Mouse (Mus musculus) stomach, embryonic 14.5 days (tissue): ENCODE data around the gene Olfr433. TPM values are rescaled to one million over a fixed set of nuclear protein-coding genes. Genes with fewer than 3 reads are reported as not detected.

Source experiments
- ATAC-seq: fragments of 200-750 bp; cut with Nextera tagmentation; 2 replicates; pipeline ENCODE4 v1.8.0; 2017; ENCODE audit warnings: low read depth, moderate TSS enrichment; ENCODE audit not compliant: insufficient number of reproducible peaks, insufficient read depth, low FRiP score
- H3K27ac ChIP-seq: fragments of 300-500 bp; sonication (generic); 2 replicates; pipeline ENCODE4 v1.5.1; 2014; ENCODE audit warnings: mild to moderate bottlenecking, low read length, moderate library complexity, mixed read lengths
- H3K27me3 ChIP-seq: fragments of 300-500 bp; sonication (generic); 2 replicates; pipeline ENCODE4 v1.6.1; 2014; ENCODE audit warnings: low read length, control low read depth, mixed read lengths; ENCODE audit not compliant: control insufficient read depth, insufficient read depth
- H3K36me3 ChIP-seq: fragments of 300-500 bp; sonication (generic); 2 replicates; pipeline ENCODE4 v1.6.1; 2014; ENCODE audit warnings: mild to moderate bottlenecking, control low read depth, low read length, moderate library complexity, mixed read lengths; ENCODE audit not compliant: control insufficient read depth, insufficient read depth
- H3K4me1 ChIP-seq: fragments of 300-500 bp; sonication (generic); 2 replicates; pipeline ENCODE4 v1.6.1; 2014; ENCODE audit warnings: low read length, control low read depth, mixed read lengths; ENCODE audit not compliant: control insufficient read depth, insufficient read depth
- H3K4me2 ChIP-seq: fragments of 300-500 bp; sonication (generic); replicated peaks from 2 replicates; pipeline ENCODE4 v1.6.1; 2014; ENCODE audit warnings: low read depth, low read length, control low read depth
- H3K4me3 ChIP-seq: fragments of 300-500 bp; sonication (generic); 2 replicates; pipeline ENCODE4 v1.5.1; 2014; ENCODE audit warnings: low read depth, low read length, control low read depth
- H3K9ac ChIP-seq: fragments of 300-500 bp; sonication (generic); replicated peaks from 2 replicates; pipeline ENCODE4 v1.6.1; 2014; ENCODE audit warnings: low read depth, mild to moderate bottlenecking, control low read depth, low read length, moderate library complexity, mixed read lengths
- H3K9me3 ChIP-seq: fragments of 300-500 bp; sonication (generic); 2 replicates; pipeline ENCODE4 v1.6.1; 2016; ENCODE audit warnings: low read depth, low read length, control low read depth; ENCODE audit not compliant: control insufficient read depth
- WGBS: fragments of 180-500 bp; shearing (Covaris S2); extraction: QIAGEN DNeasy Blood & Tissue Kit; methylation state at CpG from one replicate; pipeline ENCODE4 v1.1.7; 2014; 5-methylcytosine and 5-hydroxymethylcytosine counted together
- polyA plus RNA-seq: library from polyadenylated mRNA; unstranded; fragments of >200 nt; fragmentation: Nextera tagmentation; extraction: Ambion mirVana; gene quantifications from 2 replicates; pipeline ENCODE4 v1.2.1, GENCODE M21; 2014

The Olfr433 gene
- polyA plus RNA-seq, 1 experiment from 2014 or later: not detected

DNA sequence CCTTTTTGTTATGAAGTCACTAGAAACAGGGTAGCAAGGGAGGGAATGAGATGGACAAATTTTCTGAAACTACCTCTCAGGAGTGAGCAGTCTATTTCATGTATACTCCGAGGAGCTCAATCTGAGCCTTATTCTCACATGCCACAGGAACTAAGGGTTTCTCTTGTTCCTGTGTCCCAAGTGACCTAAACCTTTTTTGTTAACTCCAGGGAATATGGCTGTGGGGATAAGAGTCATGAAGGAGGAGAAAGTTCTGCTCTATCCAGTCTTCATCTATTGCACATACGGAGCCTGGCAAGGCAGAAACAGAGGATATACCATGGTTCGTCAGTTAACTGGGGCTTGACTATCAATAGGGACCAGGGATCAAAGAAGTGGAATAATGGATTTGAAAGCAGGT, 25.8 kb downstream of the Olfr433 start, which contains the start of gene Olfr430:
TSS of gene Olfr430 (plus strand) at position 301 of the 400 bp plus-strand sequence.
- no peak within 1 kb of the TSS for H3K4me3 ChIP-seq
- WGBS: 90% methylated on average over 3 of the region's 3 CpGs
- H3K9ac ChIP-seq: no peak within 1 kb of the TSS
- H3K27ac ChIP-seq: no peak within 1 kb of the TSS
- H3K27me3 ChIP-seq: no peaks in the 10 kb centered on the region
- ATAC-seq: no peak
- H3K4me1 ChIP-seq: no peaks in the 10 kb centered on the region
- no peaks in the 10 kb centered on the region for H3K9me3 ChIP-seq
- no peaks in the 10 kb centered on the region for H3K36me3 ChIP-seq
- H3K4me2 ChIP-seq: no peak within 1 kb of the TSS

DNA sequence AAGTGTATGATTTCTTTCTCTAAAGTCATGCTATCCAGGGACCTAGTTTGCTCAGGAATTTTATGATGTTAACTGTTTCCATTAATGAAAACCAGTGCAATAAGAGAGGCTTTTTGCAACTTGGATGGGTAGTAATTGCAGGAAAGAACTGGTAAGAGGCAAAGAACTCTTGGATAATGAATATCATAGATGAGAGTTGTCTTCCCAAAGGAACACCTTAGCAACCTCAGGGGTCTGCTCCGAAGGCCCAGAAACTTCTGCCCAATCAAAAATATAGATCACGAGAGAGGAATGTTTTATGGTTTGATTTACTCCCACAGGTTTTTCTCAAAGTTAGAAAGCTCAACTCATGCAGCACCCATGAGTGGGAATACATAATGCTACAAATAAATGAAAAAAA, 43.5 kb downstream of the Olfr433 start, which contains the start of gene Olfr429:
TSS of gene Olfr429 (plus strand) at position 301 of the 400 bp plus-strand sequence.
- no peaks in the 10 kb centered on the region for H3K9me3 ChIP-seq
- no peak within 1 kb of the TSS for H3K27ac ChIP-seq
- no peak for ATAC-seq
- H3K9ac ChIP-seq: no peak within 1 kb of the TSS
- H3K4me2 ChIP-seq: no peak within 1 kb of the TSS
- WGBS: 92% methylated on average over 2 of the region's 2 CpGs
- H3K4me1 ChIP-seq: no peaks in the 10 kb centered on the region
- no peaks in the 10 kb centered on the region for H3K36me3 ChIP-seq
- H3K4me3 ChIP-seq: no peak within 1 kb of the TSS
- H3K27me3 ChIP-seq: no peaks in the 10 kb centered on the region

Other genes with a start within 250 kb of the Olfr433 start
- 0.43 and 0.80 TPM in 2 replicates for gene Ifi211, start 127.7 kb upstream of the Olfr433 start, polyA plus RNA-seq
- gene Mndal, start 98.2 kb upstream of the Olfr433 start, polyA plus RNA-seq: 1.9 and 2.5 TPM in 2 replicates
- 1.1 and 2.2 TPM in 2 replicates for gene Ifi203, start 98.0 kb upstream of the Olfr433 start, polyA plus RNA-seq
- gene Ifi202b, start 58.0 kb upstream of the Olfr433 start, polyA plus RNA-seq: 0.14 and 0.23 TPM in 2 replicates
- gene Ifi205, start 8.9 kb upstream of the Olfr433 start, polyA plus RNA-seq: 0.36 TPM in 1 of 2 replicates, not detected in the other
- not detected in 2 replicates for gene Olfr432, start 8.5 kb downstream of the Olfr433 start, polyA plus RNA-seq
- not detected in 2 replicates for gene Olfr430, start 25.9 kb downstream of the Olfr433 start, polyA plus RNA-seq
- not detected in 2 replicates for gene Olfr429, start 43.6 kb downstream of the Olfr433 start, polyA plus RNA-seq
- not detected in 2 replicates for gene Olfr427, start 56.2 kb downstream of the Olfr433 start, polyA plus RNA-seq
- not detected in 2 replicates for gene Olfr231, start 80.5 kb downstream of the Olfr433 start, polyA plus RNA-seq
- not detected in 2 replicates for gene Olfr424, start 90.8 kb downstream of the Olfr433 start, polyA plus RNA-seq
- not detected in 2 replicates for gene Olfr420, start 114.9 kb downstream of the Olfr433 start, polyA plus RNA-seq
- gene Spta1, start 132.1 kb downstream of the Olfr433 start, polyA plus RNA-seq: 0.27 and 0.38 TPM in 2 replicates
- gene Olfr419, start 211.4 kb downstream of the Olfr433 start, polyA plus RNA-seq: not detected in 2 replicates